Mouse (Mus musculus): ENCODE measurements at regions not wholly inside any gene's neighbourhood (a gene's known extent, or its start where the extent isn't known, plus 50 kb on each side); places are given as distances from the start of the nearest gene placed in this dataset.

DNA sequence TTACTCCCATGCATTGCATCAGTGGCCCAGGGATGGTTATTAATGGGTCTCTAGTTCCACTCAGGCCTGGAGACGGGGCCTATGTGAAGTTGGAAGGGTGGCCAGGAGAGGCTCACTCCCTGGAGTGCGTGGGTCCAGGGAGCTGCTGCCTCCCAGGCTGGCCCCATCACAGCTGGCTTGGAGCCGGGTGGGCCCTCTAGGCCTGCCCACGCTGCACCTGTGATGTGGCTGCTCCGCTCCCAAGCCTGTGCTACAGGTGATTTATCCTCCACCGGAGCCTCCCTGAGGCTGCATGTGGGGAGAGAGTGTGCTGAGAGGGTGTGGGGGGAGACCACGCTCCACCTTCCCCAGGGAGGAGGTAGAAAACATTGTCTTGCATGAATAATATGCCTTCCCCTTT, 476.3 kb downstream of the Ccdc171 start:
- Histone ChIP-seq H3K9me3 (ENCODE audit: control insufficient read depth, low read length) (no peaks in the 10 kb centered on the region), H3K4me3 (replicated peaks) (no peak overlapping the region), H3K36me3 (ENCODE audit: control insufficient read depth) (no peaks in the 10 kb centered on the region), H3K4me1 (ENCODE audit: control insufficient read depth) (no peaks in the 10 kb centered on the region), H3K27me3 (ENCODE audit: control insufficient read depth) (no peaks in the 10 kb centered on the region)
- no peak for TF ChIP-seq TAL1 (IDR thresholded peaks at IDR 0.05; ENCODE audit: low read length)
- TF ChIP-seq GATA1 (IDR thresholded peaks at IDR 0.05; ENCODE audit: low read length) = no peak

DNA sequence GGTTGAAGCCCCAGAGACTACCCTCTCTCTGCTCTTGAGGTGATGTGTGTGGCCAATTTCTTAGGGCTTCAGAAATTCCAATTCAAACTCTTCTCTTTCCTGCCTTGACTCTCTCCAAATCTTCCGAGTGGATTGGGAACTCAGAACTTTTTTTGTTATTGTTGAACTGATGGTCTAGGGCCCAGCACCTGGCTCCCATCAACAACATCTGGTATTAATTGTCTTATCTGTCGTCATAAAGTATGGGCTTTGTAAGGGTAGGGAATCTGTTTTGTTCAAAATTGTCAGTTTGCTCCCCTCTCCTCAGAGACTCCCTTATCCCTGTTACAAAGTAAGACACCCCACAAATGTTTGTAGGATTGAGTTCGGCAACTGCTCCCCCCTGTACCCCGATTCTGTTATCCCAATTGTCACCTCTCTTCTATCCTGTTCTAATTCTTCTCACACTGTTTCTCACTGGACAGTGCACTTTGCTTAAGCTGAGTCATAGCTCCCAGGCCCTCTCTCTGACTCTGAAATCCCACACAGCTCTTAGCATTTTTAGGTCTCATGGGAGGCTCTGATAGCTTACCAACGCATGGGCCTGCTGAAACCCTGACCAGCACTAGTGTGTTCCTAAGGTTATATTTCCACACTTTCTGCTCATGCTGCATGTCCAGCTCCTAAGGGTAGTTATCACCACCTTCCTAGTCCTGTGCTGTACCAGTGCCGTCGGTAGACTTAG, 478.9 kb downstream of the Ccdc171 start:
- H3K4me3 ChIP-seq (replicated peaks) = no peak overlapping the region
- no peaks in the 10 kb centered on the region for H3K27me3 ChIP-seq (ENCODE audit: control insufficient read depth)
- no peaks in the 10 kb centered on the region for H3K36me3 ChIP-seq (ENCODE audit: control insufficient read depth)
- TF ChIP-seq GATA1 (IDR thresholded peaks at IDR 0.05; ENCODE audit: low read length) (no peak), TAL1 (IDR thresholded peaks at IDR 0.05; ENCODE audit: low read length) (no peak)
- H3K9me3 ChIP-seq (ENCODE audit: control insufficient read depth, low read length) = no peaks in the 10 kb centered on the region
- H3K4me1 ChIP-seq (ENCODE audit: control insufficient read depth) = no peaks in the 10 kb centered on the region

DNA sequence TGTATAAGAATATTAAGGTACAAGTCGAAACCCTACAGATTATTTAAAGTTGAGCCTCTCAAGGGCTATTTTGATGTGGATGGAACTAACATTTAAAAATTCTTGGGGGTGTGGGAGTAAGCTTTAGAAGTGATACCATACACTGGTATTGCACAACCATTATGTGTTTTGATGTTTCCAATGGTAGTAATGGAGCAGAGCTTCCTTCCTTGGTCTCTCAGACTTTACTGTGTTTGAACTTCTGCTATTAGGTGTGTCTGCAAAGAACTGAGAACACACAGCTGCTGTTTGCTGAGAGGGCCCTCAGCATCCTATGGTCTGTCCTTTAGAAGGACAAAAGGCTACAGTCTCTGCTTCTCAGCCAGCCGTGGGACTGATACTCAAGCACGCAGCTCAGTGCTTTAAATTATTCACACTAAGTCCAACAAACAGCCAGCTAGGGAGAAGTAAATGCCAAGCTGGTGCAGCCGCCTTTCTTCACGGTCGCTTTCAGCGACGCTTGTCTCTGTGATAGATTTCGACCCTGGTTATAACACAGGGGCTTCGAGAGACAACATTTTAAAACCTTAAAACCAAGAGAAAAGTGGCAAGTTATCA, 479.5 kb downstream of the Ccdc171 start:
- H3K9me3 ChIP-seq (ENCODE audit: control insufficient read depth, low read length) = 0 out of 2 replicates have a peak, but pooled peaks cover 3% of the 10 kb centered on the region
- no peak overlapping the region for H3K4me3 ChIP-seq (replicated peaks)
- no peaks in the 10 kb centered on the region for H3K4me1 ChIP-seq (ENCODE audit: control insufficient read depth)
- no peaks in the 10 kb centered on the region for H3K27me3 ChIP-seq (ENCODE audit: control insufficient read depth)
- no peak for TF ChIP-seq TAL1 (IDR thresholded peaks at IDR 0.05; ENCODE audit: low read length)
- TF ChIP-seq GATA1 (IDR thresholded peaks at IDR 0.05; ENCODE audit: low read length) = no peak
- H3K36me3 ChIP-seq (ENCODE audit: control insufficient read depth) = no peaks in the 10 kb centered on the region

DNA sequence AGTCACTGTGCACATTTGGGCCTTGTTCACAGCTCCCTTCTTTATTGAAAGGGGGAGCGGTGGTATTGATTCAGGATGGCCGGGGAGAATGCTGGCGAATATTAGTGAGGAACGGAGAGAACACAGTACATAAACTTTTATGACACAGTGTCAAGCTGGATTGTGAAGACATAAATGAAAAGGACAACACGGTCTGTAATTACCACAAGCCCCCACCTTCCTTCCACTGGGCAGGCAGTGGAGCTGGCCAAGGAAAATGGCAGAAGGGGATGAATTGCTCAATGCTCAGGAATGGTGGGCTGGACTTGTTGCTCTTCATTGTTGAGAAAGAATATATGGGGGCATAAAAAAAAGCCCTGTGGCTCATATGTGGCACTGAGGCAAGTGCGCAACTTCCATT, 486.6 kb downstream of the Ccdc171 start:
- H3K4me3 ChIP-seq (replicated peaks) = no peak overlapping the region
- TF ChIP-seq TAL1 (IDR thresholded peaks at IDR 0.05; ENCODE audit: low read length) (no peak), GATA1 (IDR thresholded peaks at IDR 0.05; ENCODE audit: low read length) (no peak)
- peaks cover 10% of the 10 kb centered on the region; the same call in 1 of the 2 replicates for H3K9me3 ChIP-seq (ENCODE audit: control insufficient read depth, low read length)

DNA sequence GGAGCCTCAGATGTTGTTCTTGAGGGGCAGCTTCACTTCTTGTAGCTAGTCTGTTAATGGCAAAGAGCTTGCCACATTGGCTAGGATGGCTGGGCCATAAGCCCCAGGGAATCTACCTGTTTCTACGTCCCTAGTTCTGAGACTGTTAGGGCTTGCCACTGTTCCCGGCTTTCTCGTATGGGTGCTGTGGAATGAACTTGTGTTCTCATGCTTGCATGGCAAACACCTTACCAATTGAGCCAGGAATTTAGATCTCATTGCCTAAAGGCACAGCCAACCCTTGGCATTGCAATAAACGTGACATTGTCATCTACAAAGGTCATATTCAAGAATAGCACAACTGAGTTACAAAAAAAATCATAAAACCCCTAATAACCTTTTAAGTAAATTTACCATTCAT, 489.8 kb downstream of the Ccdc171 start:
- Histone ChIP-seq H3K9me3 (ENCODE audit: control insufficient read depth, low read length) (peaks cover 4% of the 10 kb centered on the region; the same call in 1 of the 2 replicates), H3K27me3 (ENCODE audit: control insufficient read depth) (no peaks in the 10 kb centered on the region), H3K4me1 (ENCODE audit: control insufficient read depth) (no peaks in the 10 kb centered on the region)

More for the DNA sequence above, 486.6 kb downstream of the Ccdc171 start:
- Histone ChIP-seq H3K27me3 (ENCODE audit: control insufficient read depth) (no peaks in the 10 kb centered on the region), H3K4me1 (ENCODE audit: control insufficient read depth) (no peaks in the 10 kb centered on the region), H3K36me3 (ENCODE audit: control insufficient read depth) (no peaks in the 10 kb centered on the region)

DNA sequence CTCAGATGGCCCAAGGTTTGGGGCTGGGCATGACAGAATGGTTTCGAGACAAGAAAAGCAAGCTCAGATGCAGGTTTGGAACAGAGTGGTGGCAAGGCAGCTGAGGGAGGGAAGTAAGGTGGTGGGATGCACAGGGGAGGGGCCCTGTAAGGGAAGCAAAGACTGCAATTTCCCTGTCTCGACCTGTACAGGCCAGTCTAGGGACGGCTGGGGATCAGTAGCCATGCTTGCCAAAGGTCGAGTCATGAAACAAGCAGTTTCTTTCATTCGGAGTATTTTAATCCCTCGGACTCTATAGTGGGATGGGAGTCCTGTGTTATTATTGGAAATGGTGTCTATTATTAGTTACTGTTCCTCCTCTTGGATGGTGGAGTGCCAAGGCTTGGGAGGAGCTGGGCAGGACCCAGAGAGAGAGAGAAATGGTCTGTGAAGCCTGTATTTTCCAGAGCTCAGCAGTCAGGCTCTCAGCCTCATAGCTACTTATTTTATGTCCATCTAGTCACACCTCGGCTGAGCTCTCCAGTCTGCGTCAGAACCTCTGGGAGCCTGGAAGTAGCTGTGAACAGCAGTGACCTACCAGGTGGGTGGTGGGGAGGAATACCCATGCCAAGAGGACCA, 490.3 kb downstream of the Ccdc171 start:
- no peak for TF ChIP-seq TAL1 (IDR thresholded peaks at IDR 0.05; ENCODE audit: low read length)
- no peak for TF ChIP-seq GATA1 (IDR thresholded peaks at IDR 0.05; ENCODE audit: low read length)
- H3K4me3 ChIP-seq (replicated peaks) = no peak overlapping the region
- peaks cover 3% of the 10 kb centered on the region; the same call in 1 of the 2 replicates for H3K9me3 ChIP-seq (ENCODE audit: control insufficient read depth, low read length)

More for the DNA sequence above, 489.8 kb downstream of the Ccdc171 start:
- H3K36me3 ChIP-seq (ENCODE audit: control insufficient read depth) = no peaks in the 10 kb centered on the region
- no peak overlapping the region for H3K4me3 ChIP-seq (replicated peaks)
- TF ChIP-seq GATA1 (IDR thresholded peaks at IDR 0.05; ENCODE audit: low read length) (no peak), TAL1 (IDR thresholded peaks at IDR 0.05; ENCODE audit: low read length) (no peak)

DNA sequence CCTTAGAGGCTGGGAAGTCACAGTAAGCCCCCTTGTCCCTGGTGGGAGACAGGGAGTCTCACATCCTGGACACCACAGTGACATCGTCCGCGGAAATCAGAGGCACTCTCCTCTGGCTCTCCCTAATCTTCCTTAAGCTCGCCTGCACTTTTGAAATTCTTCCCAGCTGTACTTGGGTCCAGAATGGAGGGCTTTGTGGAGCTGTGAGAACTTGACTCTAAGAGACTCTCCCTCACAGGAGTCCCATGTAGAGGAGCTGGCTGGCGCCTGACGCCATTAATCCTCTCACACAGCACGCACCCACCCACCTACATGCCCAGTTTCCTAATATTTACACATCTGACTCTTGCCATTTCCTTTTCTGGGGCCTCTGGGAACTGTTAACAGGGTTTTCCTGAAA, 492.8 kb downstream of the Ccdc171 start:
- H3K36me3 ChIP-seq (ENCODE audit: control insufficient read depth) = no peaks in the 10 kb centered on the region
- H3K27me3 ChIP-seq (ENCODE audit: control insufficient read depth) = no peaks in the 10 kb centered on the region
- H3K9me3 ChIP-seq (ENCODE audit: control insufficient read depth, low read length) = no peaks in the 10 kb centered on the region
- no peak overlapping the region for H3K4me3 ChIP-seq (replicated peaks)
- H3K4me1 ChIP-seq (ENCODE audit: control insufficient read depth) = no peaks in the 10 kb centered on the region
- no peak for TF ChIP-seq GATA1 (IDR thresholded peaks at IDR 0.05; ENCODE audit: low read length)
- no peak for TF ChIP-seq TAL1 (IDR thresholded peaks at IDR 0.05; ENCODE audit: low read length)

More for the DNA sequence above, 490.3 kb downstream of the Ccdc171 start:
- Histone ChIP-seq H3K4me1 (ENCODE audit: control insufficient read depth) (no peaks in the 10 kb centered on the region), H3K27me3 (ENCODE audit: control insufficient read depth) (no peaks in the 10 kb centered on the region), H3K36me3 (ENCODE audit: control insufficient read depth) (no peaks in the 10 kb centered on the region)

DNA sequence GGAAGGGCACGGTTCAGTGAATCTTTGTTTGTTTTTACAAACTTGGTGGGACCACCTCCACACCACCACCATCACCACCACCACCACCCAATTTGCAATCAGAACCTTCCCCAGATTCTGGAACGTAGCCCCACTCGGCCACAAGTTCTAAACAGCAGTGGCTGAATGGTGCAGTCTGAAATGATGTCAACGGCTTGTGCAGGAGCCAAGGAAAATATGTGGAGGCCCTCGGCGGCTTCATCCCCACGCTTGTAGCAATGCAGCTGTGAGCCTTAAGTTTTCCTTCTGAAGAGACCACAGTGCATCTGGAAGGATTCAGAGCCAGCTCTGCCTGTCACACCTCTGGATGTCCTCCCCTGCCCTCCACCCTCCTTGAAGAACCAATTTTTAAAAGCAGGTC, 493.4 kb downstream of the Ccdc171 start:
- H3K4me1 ChIP-seq (ENCODE audit: control insufficient read depth) = no peaks in the 10 kb centered on the region
- TF ChIP-seq GATA1 (IDR thresholded peaks at IDR 0.05; ENCODE audit: low read length) (no peak), TAL1 (IDR thresholded peaks at IDR 0.05; ENCODE audit: low read length) (no peak)
- no peaks in the 10 kb centered on the region for H3K36me3 ChIP-seq (ENCODE audit: control insufficient read depth)
- no peak overlapping the region for H3K4me3 ChIP-seq (replicated peaks)
- H3K9me3 ChIP-seq (ENCODE audit: control insufficient read depth, low read length) = no peaks in the 10 kb centered on the region
- no peaks in the 10 kb centered on the region for H3K27me3 ChIP-seq (ENCODE audit: control insufficient read depth)

DNA sequence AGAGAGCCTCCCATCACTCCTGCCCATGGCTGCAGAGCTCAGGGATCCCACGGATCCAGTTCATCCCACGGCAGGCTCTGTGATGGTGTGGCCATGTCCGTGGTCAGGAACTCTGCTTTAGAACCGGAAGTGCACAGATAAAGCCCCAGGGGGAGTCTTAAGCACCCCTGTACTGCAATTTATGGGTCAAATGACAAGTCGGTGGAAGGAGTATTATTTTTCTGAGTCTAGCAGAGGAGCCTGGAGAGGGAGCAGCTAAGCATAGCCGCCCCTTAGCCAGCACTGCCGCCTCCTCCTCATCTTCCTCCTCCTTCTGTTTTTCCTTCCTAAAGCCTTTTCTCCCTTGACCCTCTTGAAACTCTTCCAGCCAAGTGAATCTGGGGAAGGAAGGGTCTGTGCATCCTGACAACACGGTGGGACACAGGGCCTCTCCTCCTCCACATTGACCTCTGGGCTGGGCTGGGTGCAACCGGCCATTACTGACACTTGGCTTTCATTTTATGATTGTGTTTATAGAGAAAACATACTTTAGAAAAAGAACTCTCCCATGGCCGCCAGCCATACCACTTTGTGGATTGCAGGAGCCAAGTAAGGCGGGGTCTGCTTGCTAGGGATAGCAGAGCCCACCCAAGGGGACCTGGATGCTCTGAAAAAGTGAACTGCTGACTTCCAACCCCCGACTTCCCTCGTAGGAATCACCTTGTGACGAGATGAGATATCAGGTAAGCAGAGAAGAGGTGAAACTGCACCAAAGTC, 494.3 kb downstream of the Ccdc171 start:
- H3K4me3 ChIP-seq (replicated peaks) = no peak overlapping the region
- TF ChIP-seq TAL1 (IDR thresholded peaks at IDR 0.05; ENCODE audit: low read length) = no peak
- no peaks in the 10 kb centered on the region for H3K4me1 ChIP-seq (ENCODE audit: control insufficient read depth)
- H3K36me3 ChIP-seq (ENCODE audit: control insufficient read depth) = no peaks in the 10 kb centered on the region
- no peaks in the 10 kb centered on the region for H3K27me3 ChIP-seq (ENCODE audit: control insufficient read depth)
- no peaks in the 10 kb centered on the region for H3K9me3 ChIP-seq (ENCODE audit: control insufficient read depth, low read length)
